Mouse (Mus musculus) CD4-positive, CD25-positive, alpha-beta regulatory T cell (primary cell): Measurements from ENCODE around the gene Olfr588-ps1. TPM values are rescaled to one million over a fixed set of nuclear protein-coding genes. Genes with fewer than 3 reads are reported as not detected.

Experiments used
- polyA plus RNA-seq: library from polyadenylated mRNA; unstranded; fragments of 100-300 nt; shearing (Covaris generic); gene quantifications from one replicate; pipeline ENCODE4 v1.2.1, GENCODE M21; 2017

Gene Olfr588-ps1
- not detected for polyA plus RNA-seq

DNA sequence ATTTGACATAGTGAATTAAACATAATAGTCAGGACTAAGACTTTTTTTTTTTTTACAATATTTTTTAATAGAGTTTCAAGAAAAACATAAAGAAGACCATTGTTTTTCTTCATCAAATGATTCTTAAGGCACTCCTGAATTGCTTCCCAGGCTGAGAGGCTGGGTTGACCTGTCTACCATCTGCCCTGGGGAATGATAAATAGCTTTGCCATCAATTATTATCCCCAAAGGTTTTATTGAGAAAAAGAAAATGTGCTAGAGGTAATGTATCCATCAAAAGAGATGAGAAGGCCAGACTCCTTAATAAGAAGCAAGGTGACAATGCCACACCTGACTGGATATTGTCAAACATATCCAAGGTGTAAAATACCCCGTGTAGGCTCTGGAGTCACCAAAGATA, at the start of gene Olfr588-ps1:
TSS of gene Olfr588-ps1 (plus strand) at position 301 of the 400 bp plus-strand sequence.

DNA sequence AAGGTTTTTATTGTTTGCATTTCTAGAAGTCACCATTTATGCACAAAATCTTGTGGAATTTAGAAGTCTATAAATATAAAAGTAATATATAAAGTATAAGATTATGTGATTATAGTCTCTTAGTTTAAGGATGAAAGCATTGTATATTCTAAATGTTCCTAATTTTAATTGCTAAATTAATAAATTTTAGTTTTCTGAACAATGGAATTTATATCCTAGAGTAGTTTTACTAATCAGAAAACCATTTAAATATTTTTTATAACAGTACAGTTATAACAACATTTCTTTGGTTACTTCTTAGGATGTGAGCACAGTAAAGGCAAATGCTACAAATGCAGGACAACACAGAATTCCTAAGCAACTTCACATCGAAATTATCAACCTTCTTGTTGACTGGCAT, 43.3 kb upstream of the Olfr588-ps1 start, which contains the start of gene Olfr585:
TSS of gene Olfr585 (plus strand) at position 301 of the 400 bp plus-strand sequence.

DNA sequence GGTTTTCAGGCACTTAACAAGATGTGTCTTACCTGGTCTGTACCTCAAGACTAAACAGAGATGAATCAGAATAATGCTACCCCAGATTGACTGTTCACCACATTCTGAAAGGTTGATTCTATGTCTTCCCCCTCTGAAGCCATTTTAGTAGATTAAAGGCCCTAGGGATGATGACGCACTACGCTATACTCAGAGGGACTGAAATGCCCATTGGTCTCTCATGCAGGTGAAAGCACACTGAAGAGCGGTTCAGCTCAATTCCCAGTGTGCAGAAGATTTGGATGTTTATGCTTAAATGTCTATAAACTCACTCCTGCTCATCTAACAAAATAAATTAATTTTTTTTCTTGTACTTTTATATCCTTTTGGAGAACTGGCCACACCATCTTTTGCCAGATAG, 15.1 kb upstream of the Olfr588-ps1 start, which contains the start of gene Olfr586:
TSS of gene Olfr586 (minus strand) at position 101 of the 400 bp plus-strand sequence.

DNA sequence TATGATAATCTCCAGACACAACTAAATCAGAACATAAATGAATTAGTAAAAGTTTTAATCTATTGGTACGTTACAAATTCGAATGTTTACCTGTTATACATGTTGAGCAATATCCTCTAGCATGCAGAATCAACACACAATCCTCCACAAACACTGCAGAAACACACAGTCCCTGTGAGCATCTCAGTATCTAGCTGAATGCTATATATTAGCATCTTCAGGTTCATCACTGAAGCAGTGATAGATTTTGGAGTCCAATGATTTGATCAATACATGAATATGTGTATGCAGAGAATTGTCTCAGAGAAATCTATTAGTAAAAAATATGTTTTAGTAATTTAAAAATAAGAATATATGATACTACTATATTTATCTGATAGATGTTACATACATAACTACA, 15.6 kb downstream of the Olfr588-ps1 start, which contains the start of gene Olfr589:
TSS of gene Olfr589 (minus strand) at position 101 of the 400 bp plus-strand sequence.

DNA sequence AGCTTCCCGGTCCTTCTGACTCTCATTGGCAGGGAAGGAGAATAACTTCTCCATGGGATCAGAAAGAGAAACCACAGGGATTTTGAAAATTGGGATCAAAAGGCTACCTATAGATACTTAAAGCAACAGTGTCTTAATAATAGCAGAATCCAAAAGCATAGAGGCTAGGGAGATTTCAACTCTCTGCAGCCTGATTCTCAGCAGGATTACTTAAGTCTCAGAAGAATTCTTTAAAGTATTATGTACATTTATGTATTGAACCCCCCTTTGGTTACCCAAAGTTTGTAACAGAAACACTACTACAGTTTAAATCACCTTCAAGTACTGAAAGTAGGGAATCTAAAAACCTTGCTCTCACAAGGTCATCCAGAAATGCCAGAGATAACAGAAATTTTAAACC, 37.6 kb downstream of the Olfr588-ps1 start, which contains the start of gene Olfr591:
TSS of gene Olfr591 (minus strand) at position 101 of the 400 bp plus-strand sequence.

DNA sequence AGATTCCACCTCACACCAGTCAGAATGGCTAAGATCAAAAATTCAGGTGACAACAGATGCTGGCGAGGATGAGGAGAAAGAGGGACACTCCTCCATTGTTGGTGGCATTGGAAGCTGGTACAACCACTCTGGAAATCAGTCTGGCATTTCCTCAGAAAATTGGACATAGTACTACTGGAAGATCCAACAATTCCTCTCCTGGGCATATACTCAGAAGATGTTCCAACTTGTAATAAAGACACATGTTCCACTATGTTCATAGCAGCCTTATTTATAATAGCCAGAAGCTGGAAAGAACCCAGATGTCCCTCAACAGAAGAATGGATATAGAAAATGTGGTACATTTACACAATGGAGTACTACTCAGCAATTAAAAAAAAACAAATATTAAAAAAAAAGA, 43.8 kb downstream of the Olfr588-ps1 start, which contains the start of gene Olfr592:
TSS of gene Olfr592 (plus strand) at position 301 of the 400 bp plus-strand sequence.

Other genes with a start within 250 kb of the Olfr588-ps1 start
- not detected for gene Olfr569, start 250.0 kb upstream of the Olfr588-ps1 start, polyA plus RNA-seq
- not detected for gene Olfr570, start 246.3 kb upstream of the Olfr588-ps1 start, polyA plus RNA-seq
- not detected for gene Olfr571, start 223.3 kb upstream of the Olfr588-ps1 start, polyA plus RNA-seq
- not detected for gene Olfr572, start 216.5 kb upstream of the Olfr588-ps1 start, polyA plus RNA-seq
- not detected for gene Olfr573-ps1, start 198.3 kb upstream of the Olfr588-ps1 start, polyA plus RNA-seq
- not detected for gene Olfr574, start 192.4 kb upstream of the Olfr588-ps1 start, polyA plus RNA-seq
- gene Olfr575, start 182.1 kb upstream of the Olfr588-ps1 start, polyA plus RNA-seq: not detected
- gene Olfr576, start 178.2 kb upstream of the Olfr588-ps1 start, polyA plus RNA-seq: not detected
- gene Olfr577, start 164.9 kb upstream of the Olfr588-ps1 start, polyA plus RNA-seq: not detected
- not detected for gene Olfr578, start 151.6 kb upstream of the Olfr588-ps1 start, polyA plus RNA-seq
- not detected for gene Olfr582, start 102.9 kb upstream of the Olfr588-ps1 start, polyA plus RNA-seq
- gene Olfr583, start 89.6 kb upstream of the Olfr588-ps1 start, polyA plus RNA-seq: not detected
- not detected for gene Olfr584, start 59.0 kb upstream of the Olfr588-ps1 start, polyA plus RNA-seq
- gene Olfr585, start 43.2 kb upstream of the Olfr588-ps1 start, polyA plus RNA-seq: not detected
- not detected for gene Olfr586, start 15.2 kb upstream of the Olfr588-ps1 start, polyA plus RNA-seq
- not detected for gene Olfr589, start 15.5 kb downstream of the Olfr588-ps1 start, polyA plus RNA-seq
- not detected for gene Olfr591, start 37.5 kb downstream of the Olfr588-ps1 start, polyA plus RNA-seq
- not detected for gene Olfr592, start 43.9 kb downstream of the Olfr588-ps1 start, polyA plus RNA-seq
- not detected for gene Olfr593, start 71.0 kb downstream of the Olfr588-ps1 start, polyA plus RNA-seq
- gene Olfr594, start 76.1 kb downstream of the Olfr588-ps1 start, polyA plus RNA-seq: not detected
- not detected for gene Usp17ld, start 111.6 kb downstream of the Olfr588-ps1 start, polyA plus RNA-seq
- gene Olfr596, start 164.8 kb downstream of the Olfr588-ps1 start, polyA plus RNA-seq: not detected
- gene Olfr597, start 175.4 kb downstream of the Olfr588-ps1 start, polyA plus RNA-seq: 0.11 TPM
- gene Olfr598, start 182.7 kb downstream of the Olfr588-ps1 start, polyA plus RNA-seq: not detected
- not detected for gene Olfr599, start 195.0 kb downstream of the Olfr588-ps1 start, polyA plus RNA-seq
- gene Olfr600, start 208.8 kb downstream of the Olfr588-ps1 start, polyA plus RNA-seq: 0.19 TPM
- gene Olfr601, start 221.8 kb downstream of the Olfr588-ps1 start, polyA plus RNA-seq: 0.16 TPM
- not detected for gene Olfr603, start 245.3 kb downstream of the Olfr588-ps1 start, polyA plus RNA-seq